Mouse (Mus musculus) cerebellum, adult 9-10 months (tissue): ENCODE measurements around the gene Morn1.

Experiments
- DNase-seq: peaks from one replicate; pipeline ENCODE4 v3.0.0; 2022

The Morn1 gene

GRCm38 (mm10) chr4:155164550-155164949 is 78.2 kb downstream of the Morn1 start:
- peak; percentile 81 for DNase-seq

- no peak for DNase-seq
Observed at GRCm38 (mm10) chr4:155165861-155166260, 79.5 kb downstream of the Morn1 start.

- no peak for DNase-seq
Observed at GRCm38 (mm10) chr4:155168835-155169252, 82.5 kb downstream of the Morn1 start.

GRCm38 (mm10) chr4:155170614-155171212 is 84.3 kb downstream of the Morn1 start:
- no peak for DNase-seq

- no peak for DNase-seq
Observed at GRCm38 (mm10) chr4:155171961-155172533, 85.7 kb downstream of the Morn1 start.

- DNase-seq, result peak; percentile 78
Observed at GRCm38 (mm10) chr4:155172909-155173821, 86.8 kb downstream of the Morn1 start.

GRCm38 (mm10) chr4:155173822-155174785 is 87.7 kb downstream of the Morn1 start:
- DNase-seq, result no peak

GRCm38 (mm10) chr4:155176210-155176609 is 89.8 kb downstream of the Morn1 start:
- DNase-seq, result no peak

GRCm38 (mm10) chr4:155178274-155178673 is 91.9 kb downstream of the Morn1 start:
- DNase-seq, result no peak

GRCm38 (mm10) chr4:155178981-155179512 is 92.7 kb downstream of the Morn1 start:
- DNase-seq, result no peak

- no peak for DNase-seq
Observed at GRCm38 (mm10) chr4:155183201-155183600, 96.8 kb downstream of the Morn1 start.

GRCm38 (mm10) chr4:155184248-155185070 is 98.1 kb downstream of the Morn1 start:
- DNase-seq, result no peak

GRCm38 (mm10) chr4:155185845-155186244 is 99.5 kb downstream of the Morn1 start:
- DNase-seq, result no peak

- DNase-seq, result no peak
Observed at GRCm38 (mm10) chr4:155187192-155187674, 100.9 kb downstream of the Morn1 start.

GRCm38 (mm10) chr4:155188341-155188740 is 102.0 kb downstream of the Morn1 start:
- no peak for DNase-seq

GRCm38 (mm10) chr4:155188803-155189202 is 102.4 kb downstream of the Morn1 start:
- no peak for DNase-seq

GRCm38 (mm10) chr4:155189711-155190139 is 103.3 kb downstream of the Morn1 start:
- DNase-seq, result no peak

- DNase-seq, result no peak
Observed at GRCm38 (mm10) chr4:155190275-155190674, 103.9 kb downstream of the Morn1 start.
